Mouse (Mus musculus) hindbrain, embryonic 13.5 days (tissue): ENCODE measurements around the gene Tiprl. TPM values are rescaled to one million over a fixed set of nuclear protein-coding genes. Genes with fewer than 3 reads are reported as not detected.

ENCODE experiments used
- ATAC-seq: fragments of 200-750 bp; cut with Nextera tagmentation; 2 replicates; pipeline ENCODE4 v1.8.0; 2017; ENCODE audit warnings: moderate TSS enrichment; ENCODE audit not compliant: low FRiP score
- H3K27ac ChIP-seq: fragments of 300-500 bp; sonication (generic); 2 replicates; pipeline ENCODE4 v1.5.1; 2015; ENCODE audit warnings: inconsistent platforms, mild to moderate bottlenecking, moderate library complexity
- H3K27me3 ChIP-seq: fragments of 300-500 bp; sonication (generic); 2 replicates; pipeline ENCODE4 v1.6.1; 2015; ENCODE audit warnings: mild to moderate bottlenecking, inconsistent platforms
- H3K36me3 ChIP-seq: fragments of 300-500 bp; sonication (generic); 2 replicates; pipeline ENCODE4 v1.6.1; 2015; ENCODE audit warnings: mild to moderate bottlenecking, inconsistent platforms
- H3K4me1 ChIP-seq: fragments of 300-500 bp; sonication (generic); replicated peaks from 2 replicates; pipeline ENCODE4 v1.6.1; 2015; ENCODE audit warnings: inconsistent platforms
- H3K4me2 ChIP-seq: fragments of 300-500 bp; sonication (generic); 2 replicates; pipeline ENCODE4 v1.6.1; 2015; ENCODE audit warnings: inconsistent platforms, mild to moderate bottlenecking, moderate library complexity
- H3K4me3 ChIP-seq: fragments of 300-500 bp; sonication (generic); 2 replicates; pipeline ENCODE4 v1.5.1; 2015; ENCODE audit warnings: mild to moderate bottlenecking, inconsistent platforms
- H3K9ac ChIP-seq: fragments of 300-500 bp; sonication (generic); 2 replicates; pipeline ENCODE4 v1.6.1; 2015; ENCODE audit warnings: mild to moderate bottlenecking, inconsistent platforms
- H3K9me3 ChIP-seq: fragments of 300-500 bp; sonication (generic); 2 replicates; pipeline ENCODE4 v1.6.1; 2016; ENCODE audit warnings: inconsistent platforms
- WGBS: fragments of 180-500 bp; shearing (Covaris S2); methylation state at CpG from one replicate; pipeline ENCODE4 v1.1.7; 2015; 5-methylcytosine and 5-hydroxymethylcytosine counted together
- polyA plus RNA-seq: library from polyadenylated mRNA; unstranded; fragments of >200 nt; fragmentation: Nextera tagmentation; extraction: Ambion mirVana; gene quantifications from 2 replicates; pipeline ENCODE4 v1.2.1, GENCODE M21; 2015

Gene Tiprl
- polyA plus RNA-seq, 1 experiment from 2014 or later, result 141 TPM

DNA sequence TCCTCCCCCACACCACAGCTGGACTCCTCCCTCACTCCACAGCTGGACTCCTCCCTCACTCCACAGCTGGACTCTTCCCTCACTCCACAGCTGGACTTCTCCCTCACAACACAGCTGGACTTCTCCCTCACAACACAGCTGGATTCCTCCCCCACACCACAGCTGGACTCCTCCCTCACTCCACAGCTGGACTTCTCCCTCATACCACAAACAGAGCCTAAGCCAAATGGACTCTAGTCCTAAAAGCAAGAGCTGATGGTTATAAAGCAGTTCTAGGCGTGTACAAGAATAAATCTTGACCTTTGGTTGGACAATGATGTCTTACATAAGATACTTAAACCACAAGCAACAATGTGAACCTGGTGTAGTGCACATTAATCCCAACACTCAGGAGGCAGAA is 37.8 kb downstream of the Tiprl start:
- Histone ChIP-seq H3K9ac (no peak overlapping the region), H3K4me1 (peaks cover 11% of the 10 kb centered on the region), H3K9me3 (no peaks in the 10 kb centered on the region), H3K27ac (no peak overlapping the region), H3K36me3 (no peaks in the 10 kb centered on the region), H3K4me3 (no peak overlapping the region), H3K27me3 (peaks cover 18% of the 10 kb centered on the region), H3K4me2 (no peak overlapping the region)
- ATAC-seq, result no peak
- WGBS, result 64% methylated on average over 1 of the region's 1 CpGs

DNA sequence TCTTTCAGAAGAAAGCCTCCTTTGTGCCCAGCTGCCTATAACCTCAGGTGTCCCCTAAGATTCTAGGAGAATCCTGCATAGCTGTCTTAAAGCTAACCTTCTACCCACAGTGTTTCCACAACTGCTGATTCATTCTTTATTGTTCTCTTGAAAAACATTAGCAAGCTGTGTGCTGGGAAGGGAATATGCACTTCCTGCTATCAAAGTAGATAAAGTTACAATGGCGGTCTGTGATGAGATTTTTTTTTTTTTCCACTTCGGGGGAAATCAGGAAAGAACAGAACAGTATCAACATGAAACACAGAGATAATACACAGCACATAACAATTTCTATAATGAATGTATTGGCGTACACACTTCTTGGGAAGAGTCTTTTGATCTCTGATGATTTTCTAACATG is 38.9 kb downstream of the Tiprl start:
- no peak overlapping the region for H3K27ac ChIP-seq
- no peak overlapping the region for H3K4me2 ChIP-seq
- H3K9me3 ChIP-seq, result no peaks in the 10 kb centered on the region
- H3K4me1 ChIP-seq, result peaks cover 17% of the 10 kb centered on the region
- WGBS, result 86% methylated on average over 3 of the region's 3 CpGs
- no peaks in the 10 kb centered on the region for H3K36me3 ChIP-seq
- H3K9ac ChIP-seq, result no peak overlapping the region
- no peak for ATAC-seq
- peaks cover 29% of the 10 kb centered on the region for H3K27me3 ChIP-seq
- no peak overlapping the region for H3K4me3 ChIP-seq

GRCm38 (mm10) chr1:165195396-165195960 is 41.3 kb downstream of the Tiprl start:
- no peak for ATAC-seq
- 75% methylated on average over 3 of the region's 3 CpGs for WGBS
- Histone ChIP-seq H3K4me2 (no peak overlapping the region), H3K9me3 (no peaks in the 10 kb centered on the region), H3K4me3 (no peak overlapping the region; the same call in 1 of the 2 replicates), H3K9ac (no peak overlapping the region), H3K27ac (no peak overlapping the region), H3K4me1 (peaks cover 17% of the 10 kb centered on the region), H3K27me3 (peaks cover 31% of the 10 kb centered on the region), H3K36me3 (no peaks in the 10 kb centered on the region)

GRCm38 (mm10) chr1:165194662-165195013 is 42.2 kb downstream of the Tiprl start:
- 21% methylated on average over 5 of the region's 5 CpGs for WGBS
- Histone ChIP-seq H3K4me3 (peak overlapping the region; percentile 59), H3K36me3 (no peaks in the 10 kb centered on the region), H3K4me1 (peaks cover 17% of the 10 kb centered on the region), H3K9ac (peak overlapping the region; percentile 69), H3K27ac (no peak overlapping the region), H3K27me3 (peaks cover 31% of the 10 kb centered on the region), H3K9me3 (no peaks in the 10 kb centered on the region), H3K4me2 (peak overlapping the region; percentile 91)
- peak; percentile 22; the same call in 1 of the 2 replicates for ATAC-seq

DNA sequence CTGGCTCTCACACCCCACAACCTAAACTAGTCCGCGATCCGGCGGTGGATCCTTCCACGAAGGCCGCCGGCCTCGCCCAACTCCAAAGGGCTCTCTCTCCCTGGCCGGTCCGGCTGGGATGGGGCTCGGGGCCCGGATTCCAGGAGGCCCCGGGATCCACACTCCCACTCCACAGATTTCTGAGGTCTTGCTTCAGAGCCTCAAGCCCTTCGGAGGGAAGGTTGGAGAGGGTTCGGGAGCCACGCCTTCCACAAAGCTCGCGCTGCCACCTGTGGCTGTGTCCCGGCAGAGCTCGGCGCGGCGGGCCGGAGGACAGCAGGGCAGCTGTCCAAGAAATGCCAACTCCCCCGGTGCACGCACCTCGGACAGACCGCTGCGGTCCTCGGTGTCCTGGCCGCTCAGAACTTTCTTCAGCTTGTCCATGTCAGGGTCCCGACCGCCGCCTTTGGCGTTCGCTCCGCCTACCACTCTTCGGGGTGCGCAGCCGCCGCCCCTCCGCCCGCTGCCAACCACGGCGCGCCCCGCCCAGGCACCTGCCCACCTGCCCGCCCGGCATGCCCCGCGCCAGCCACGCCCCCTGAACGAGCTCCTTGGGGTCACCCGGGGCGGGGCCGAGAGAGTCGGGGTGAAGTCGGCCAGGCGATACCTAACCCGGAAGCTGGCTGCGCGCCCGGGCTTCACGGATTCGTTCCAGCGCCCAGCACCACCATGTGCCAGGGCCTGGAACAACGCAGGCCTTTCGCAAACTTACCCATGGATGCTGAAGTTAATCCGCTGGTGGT is 42.7 kb downstream of the Tiprl start, which contains the start of gene Sft2d2:
Gene Sft2d2 (minus strand): TSS at position 559 of the 782 bp plus-strand sequence.
- H3K27me3 ChIP-seq, result peaks cover 31% of the 10 kb centered on the region
- H3K27ac ChIP-seq, result 0 out of 2 replicates have a peak within 1 kb of the TSS, but pooled peaks have one; percentile 20
- H3K9me3 ChIP-seq, result no peaks in the 10 kb centered on the region
- peak within 1 kb of the TSS; percentile 91 for H3K4me2 ChIP-seq
- peaks cover 17% of the 10 kb centered on the region for H3K4me1 ChIP-seq
- peak; percentile 93 for ATAC-seq
- H3K4me3 ChIP-seq, result peak within 1 kb of the TSS; percentile 59
- peak within 1 kb of the TSS; percentile 69 for H3K9ac ChIP-seq
- no peaks in the 10 kb centered on the region for H3K36me3 ChIP-seq
- under 1% methylated on average over 69 of the region's 69 CpGs for WGBS

DNA sequence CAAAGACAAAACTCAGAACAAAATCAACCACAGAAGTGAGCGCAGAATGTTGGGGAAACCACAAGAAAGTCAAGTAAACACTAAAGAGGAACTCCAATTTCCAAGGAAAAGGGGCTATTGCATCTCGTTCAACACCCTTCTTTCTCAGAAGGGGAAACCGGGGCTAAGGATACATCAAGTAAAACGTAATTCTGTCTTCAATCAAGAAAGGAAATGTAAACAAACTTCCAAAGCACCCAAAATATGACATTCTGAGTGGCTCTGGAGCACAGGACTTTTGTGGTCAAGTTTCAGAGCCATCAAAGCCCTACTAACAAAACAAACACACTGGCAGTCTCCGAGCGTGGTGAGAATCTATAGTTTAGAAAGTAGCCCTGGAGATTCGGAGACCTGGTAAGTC is 43.4 kb downstream of the Tiprl start:
- Histone ChIP-seq H3K27ac (0 out of 2 replicates have a peak overlapping the region, but pooled peaks have one; percentile 20), H3K4me3 (peak overlapping the region; percentile 59), H3K9ac (peak overlapping the region; percentile 69; the same call in 1 of the 2 replicates), H3K9me3 (no peaks in the 10 kb centered on the region), H3K4me2 (peak overlapping the region; percentile 91), H3K36me3 (no peaks in the 10 kb centered on the region), H3K27me3 (peaks cover 31% of the 10 kb centered on the region), H3K4me1 (peaks cover 17% of the 10 kb centered on the region)
- WGBS, result 22% methylated on average over 7 of the region's 7 CpGs
- ATAC-seq, result no peak

DNA sequence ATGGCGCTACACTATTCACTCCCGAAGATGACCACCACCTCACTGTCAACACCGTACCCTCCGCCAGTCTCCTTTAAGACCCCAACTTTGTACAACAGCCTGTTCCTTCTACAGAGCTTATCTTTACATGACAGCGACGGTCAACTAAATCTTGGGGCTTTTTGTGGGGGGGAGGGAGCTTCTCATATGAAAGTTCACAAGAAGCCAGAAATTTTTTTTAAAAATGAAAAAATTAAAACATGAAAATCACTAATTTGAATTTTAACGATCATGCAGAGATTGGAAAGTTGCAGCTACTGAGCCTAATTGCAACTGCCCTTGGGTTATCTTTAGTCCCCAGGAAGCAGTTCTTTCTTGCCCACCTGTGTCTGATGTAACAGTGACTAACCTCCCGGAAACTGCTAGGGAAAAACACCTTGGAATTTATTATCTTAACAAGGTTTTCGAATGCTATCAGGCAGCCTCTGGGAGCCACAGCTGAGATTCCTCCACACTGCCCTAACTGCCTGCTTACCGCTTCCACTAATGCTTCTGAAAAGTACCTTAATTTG is 44.0 kb downstream of the Tiprl start:
- 80% methylated on average over 10 of the region's 10 CpGs for WGBS
- Histone ChIP-seq H3K9me3 (no peaks in the 10 kb centered on the region), H3K27me3 (peaks cover 31% of the 10 kb centered on the region), H3K4me1 (peaks cover 22% of the 10 kb centered on the region), H3K4me2 (peak overlapping the region; percentile 91), H3K27ac (no peak overlapping the region), H3K36me3 (no peaks in the 10 kb centered on the region), H3K4me3 (no peak overlapping the region), H3K9ac (no peak overlapping the region)
- ATAC-seq, result no peak

DNA sequence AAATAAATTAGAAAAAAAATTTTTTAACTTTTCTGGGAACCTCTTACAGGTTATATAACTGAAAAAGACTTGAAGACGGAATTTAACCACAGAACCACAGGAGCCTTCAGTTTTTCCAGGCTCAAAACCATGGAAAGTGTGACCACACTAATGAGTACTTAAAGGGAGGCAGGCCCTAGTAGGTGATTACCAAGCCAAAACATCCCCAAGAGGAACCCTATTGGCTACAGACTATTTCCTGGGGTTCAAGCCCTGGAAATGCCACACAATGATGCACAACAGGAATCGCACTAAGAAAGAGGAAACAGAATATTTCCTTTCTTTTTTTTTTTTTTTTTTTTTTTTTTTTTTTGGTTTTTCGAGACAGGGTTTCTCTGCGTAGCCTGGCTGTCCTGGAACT is 44.7 kb downstream of the Tiprl start:
- WGBS, result 82% methylated on average over 4 of the region's 4 CpGs

GRCm38 (mm10) chr1:165191611-165192010 is 45.2 kb downstream of the Tiprl start:
- Histone ChIP-seq H3K4me1 (peaks cover 33% of the 10 kb centered on the region), H3K4me3 (no peak overlapping the region), H3K36me3 (no peaks in the 10 kb centered on the region), H3K27ac (no peak overlapping the region), H3K4me2 (no peak overlapping the region), H3K9me3 (no peaks in the 10 kb centered on the region), H3K27me3 (peaks cover 31% of the 10 kb centered on the region), H3K9ac (no peak overlapping the region)
- WGBS, result 61% methylated on average over 13 of the region's 13 CpGs
- no peak for ATAC-seq

More for the DNA sequence above, 44.7 kb downstream of the Tiprl start:
- Histone ChIP-seq H3K9me3 (no peaks in the 10 kb centered on the region), H3K4me3 (no peak overlapping the region), H3K36me3 (no peaks in the 10 kb centered on the region), H3K9ac (no peak overlapping the region), H3K27me3 (peaks cover 31% of the 10 kb centered on the region), H3K4me1 (peaks cover 28% of the 10 kb centered on the region), H3K4me2 (no peak overlapping the region), H3K27ac (no peak overlapping the region)
- ATAC-seq, result no peak

DNA sequence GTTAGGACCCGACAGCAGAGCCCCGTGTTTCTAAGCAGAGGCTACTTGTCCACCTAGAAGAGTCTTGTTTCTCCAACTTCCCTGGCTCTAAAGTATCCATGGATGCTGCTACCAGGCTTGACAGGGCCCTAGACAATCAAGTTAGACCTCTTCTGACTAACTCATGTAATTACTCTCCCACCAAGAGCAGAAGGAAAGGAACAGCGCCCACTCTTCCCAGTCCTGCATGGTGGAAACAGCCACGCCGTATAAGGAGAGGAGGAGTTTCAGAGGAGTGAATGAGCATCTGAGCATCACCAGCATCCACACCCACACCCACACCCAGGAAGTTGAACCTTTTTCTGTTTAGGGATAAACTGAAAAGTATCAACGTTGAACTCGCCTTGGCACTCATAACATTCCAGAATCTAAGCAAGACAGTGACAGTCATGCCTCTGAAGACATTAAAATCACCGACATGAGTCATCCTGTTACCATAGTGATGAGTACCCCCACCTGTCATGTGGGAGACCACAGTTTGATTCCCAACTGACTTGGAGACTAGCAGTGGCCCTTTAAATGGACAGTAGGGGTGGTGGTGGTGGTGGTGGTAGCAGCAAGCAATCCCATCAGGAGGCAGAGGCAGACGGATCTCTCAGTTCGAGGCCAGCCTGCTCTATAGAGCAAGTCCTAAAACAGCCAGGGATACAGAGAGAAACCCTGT is 46.1 kb downstream of the Tiprl start:
- no peaks in the 10 kb centered on the region for H3K9me3 ChIP-seq
- no peak for ATAC-seq
- peaks cover 34% of the 10 kb centered on the region for H3K4me1 ChIP-seq
- no peak overlapping the region for H3K9ac ChIP-seq
- 91% methylated on average over 10 of the region's 10 CpGs for WGBS
- H3K4me3 ChIP-seq, result no peak overlapping the region
- H3K4me2 ChIP-seq, result no peak overlapping the region
- H3K36me3 ChIP-seq, result no peaks in the 10 kb centered on the region
- peaks cover 31% of the 10 kb centered on the region for H3K27me3 ChIP-seq
- no peak overlapping the region for H3K27ac ChIP-seq

DNA sequence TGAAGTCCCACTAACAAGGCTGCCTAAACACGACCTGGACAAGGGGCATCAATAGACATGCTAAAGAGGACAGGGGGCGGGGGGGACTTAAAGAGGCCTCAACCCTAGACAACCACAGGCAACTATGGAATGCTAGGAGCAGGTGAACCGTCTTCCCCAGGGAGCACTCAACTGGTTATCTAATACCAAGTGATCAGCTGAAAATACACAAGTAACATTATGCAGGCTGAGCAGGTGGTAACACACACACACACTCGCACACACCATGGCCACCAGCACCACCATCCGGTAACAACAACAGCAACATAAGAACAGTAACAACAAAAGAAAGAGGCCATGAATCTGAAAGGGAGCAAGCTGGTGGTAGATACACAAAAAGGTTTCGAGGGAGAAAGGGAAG is 46.7 kb downstream of the Tiprl start:
- Histone ChIP-seq H3K9ac (no peak overlapping the region), H3K4me3 (no peak overlapping the region), H3K9me3 (no peaks in the 10 kb centered on the region), H3K36me3 (no peaks in the 10 kb centered on the region), H3K4me1 (peaks cover 31% of the 10 kb centered on the region), H3K27me3 (peaks cover 24% of the 10 kb centered on the region), H3K27ac (no peak overlapping the region), H3K4me2 (no peak overlapping the region)
- ATAC-seq, result no peak
- WGBS, result 83% methylated on average over 6 of the region's 6 CpGs
